Comparison of ENCODE assay signal across 19 mouse cellular contexts in the genomic region with DNA sequence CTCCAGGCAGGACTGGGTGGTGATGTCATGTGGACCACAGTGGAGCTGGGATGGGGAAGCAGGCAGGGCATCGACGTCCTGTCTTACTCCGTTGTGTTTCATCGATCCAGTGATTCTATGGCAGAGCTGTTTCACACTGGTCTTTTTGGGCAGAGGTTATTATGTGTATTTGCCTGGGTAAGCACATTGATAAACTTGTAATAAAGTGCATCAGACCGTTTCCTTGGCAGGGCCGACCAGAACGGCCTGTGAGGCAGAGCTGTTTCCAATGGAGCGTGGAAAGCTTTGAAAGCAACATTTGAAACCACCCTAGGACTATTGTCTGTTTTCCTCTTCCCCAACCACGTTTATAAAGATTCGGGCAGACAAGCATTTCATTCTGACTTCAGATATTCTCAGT. TPM values are rescaled to one million over a fixed set of nuclear protein-coding genes. Genes with fewer than 3 reads are reported as not detected.
DNase-seq lines count a peak whose midpoint lies in the region; ATAC-seq lines count a peak whose summit lies in the region.
"Had no signal": no experiment of that assay in that cellular context is flagged by ENCODE, and none has a peak within 500 bp of the region (broad histone marks: within the 10 kb centered on the region; RNA-seq: fewer than 3 reads in every experiment).

No protein-coding gene starts in this region.

- H3K27me3 ChIP-seq in heart, embryonic 12.5 days (replicated peaks) = no peaks in the 10 kb centered on the region
- H3K27me3 ChIP-seq in heart, embryonic 11.5 days (ENCODE audit: control insufficient read depth, insufficient read depth, low read length) = no peaks in the 10 kb centered on the region

- peak; percentile 20 for DNase-seq in retina, postnatal 1 day
- no peak for DNase-seq in retina, embryonic 14.5 days (ENCODE audit: low spot score)
- peak; percentile 17 for DNase-seq in kidney, postnatal 14 days
- no peak for DNase-seq in left cerebral cortex, postnatal 10 days (ENCODE audit: extremely low spot score in 1 of 2, low spot score in 2 of 2)
- no peak for DNase-seq in adrenal gland, postnatal 25 days
- DNase-seq in layer of hippocampus, adult 9-11 months = no peak
- DNase-seq: cerebellum, adult 9-11 months; layer of hippocampus, postnatal 36 days; lung, embryonic 14.5 days; right cerebral cortex, postnatal 25 days had no signal

- intact Hi-C loops in left cerebral cortex, postnatal 10 days (cut with DNase I) = no loop called here

- peaks cover 25% of the 10 kb centered on the region for H3K4me1 ChIP-seq in heart, embryonic 12.5 days (replicated peaks)
- peaks cover 5% of the 10 kb centered on the region for H3K4me1 ChIP-seq in heart, embryonic 11.5 days (ENCODE audit: control insufficient read depth, insufficient read depth, low read length)

- H3K4me3 ChIP-seq in heart, embryonic 12.5 days = no peak overlapping the region
- no peak overlapping the region for H3K4me3 ChIP-seq in heart, embryonic 11.5 days (ENCODE audit: low read depth, low read length)

- H3K36me3 ChIP-seq in heart, embryonic 12.5 days = no peaks in the 10 kb centered on the region
- no peaks in the 10 kb centered on the region for H3K36me3 ChIP-seq in heart, embryonic 11.5 days (ENCODE audit: control insufficient read depth, insufficient read depth, low read length)

- 67% methylated on average over 10 of the region's 10 CpGs for WGBS in heart, embryonic 12.5 days
- WGBS in heart, embryonic 11.5 days (ENCODE audit: insufficient replicate concordance) = 61% methylated on average over 10 of the region's 10 CpGs

- peak overlapping the region; percentile 50 for H3K4me2 ChIP-seq in heart, embryonic 12.5 days
- H3K4me2 ChIP-seq in heart, embryonic 11.5 days = no peak overlapping the region
- H3K4me2 ChIP-seq: liver, embryonic 11.5 days; lung, embryonic 14.5 days had no signal

- H3K9me3 ChIP-seq in heart, embryonic 12.5 days (replicated peaks) = no peaks in the 10 kb centered on the region
- no peaks in the 10 kb centered on the region for H3K9me3 ChIP-seq in heart, embryonic 11.5 days (replicated peaks; ENCODE audit: control insufficient read depth, low read length)

- 0 out of 2 replicates have a peak overlapping the region, but pooled peaks have one; percentile 27 for H3K9ac ChIP-seq in heart, embryonic 12.5 days
- H3K9ac ChIP-seq in heart, embryonic 11.5 days (ENCODE audit: low read depth, low read length) = no peak overlapping the region
- H3K9ac ChIP-seq: lung, embryonic 14.5 days had no signal

- no peak for ATAC-seq in heart, embryonic 12.5 days (ENCODE audit: insufficient number of reproducible peaks, low FRiP score)
- no peak for ATAC-seq in heart, embryonic 11.5 days (replicated peaks; ENCODE audit: insufficient number of reproducible peaks, low FRiP score, low TSS enrichment)
- ATAC-seq: activated CD4-positive, CD25-positive, alpha-beta regulatory T cell, adult 4 months; hindbrain, postnatal 0 days; midbrain, embryonic 16.5 days had no signal

- H3K27ac ChIP-seq in heart, embryonic 12.5 days (ENCODE audit: poor library complexity, severe bottlenecking) = peak overlapping the region; percentile 13; the same call in 1 of the 2 replicates
- H3K27ac ChIP-seq in heart, embryonic 11.5 days (ENCODE audit: low read depth, low read length) = no peak overlapping the region
- H3K27ac ChIP-seq: hindbrain, postnatal 0 days had no signal

RNA-seq across cellular contexts. Expression of a gene that starts 23.8 kb away (rescaled TPM):
- polyA plus RNA-seq in heart, embryonic 12.5 days (2016; fragmentation: Nextera tagmentation; extraction: Ambion mirVana) = not detected in 2 replicates
- polyA plus RNA-seq in heart, embryonic 11.5 days (2014; fragmentation: Nextera tagmentation; extraction: Ambion mirVana) = 0.11 and 0.23 TPM in 2 replicates
- not detected for total RNA-seq in left cerebral cortex, postnatal 10 days (2021)
- total RNA-seq in adrenal gland, postnatal 25 days (2021) = 0.30 TPM in 1 of 2 replicates, not detected in the other
- total RNA-seq: heart, postnatal 25 days; hindbrain, postnatal 0 days had no signal
- polyA plus RNA-seq: forebrain, embryonic 11.5 days; liver, embryonic 11.5 days; neural tube, embryonic 11.5 days had no signal

RNA-seq across cellular contexts. Expression of a gene that starts 33.4 kb away (rescaled TPM):
- polyA plus RNA-seq in heart, embryonic 12.5 days (2016; fragmentation: Nextera tagmentation; extraction: Ambion mirVana) = 60.3 and 60.8 TPM in 2 replicates
- 59.1 and 64.6 TPM in 2 replicates for polyA plus RNA-seq in heart, embryonic 11.5 days (2014; fragmentation: Nextera tagmentation; extraction: Ambion mirVana)
- total RNA-seq in left cerebral cortex, postnatal 10 days (2021) = 10 to 100 TPM; 26.9 to 32.1 TPM
- total RNA-seq in adrenal gland, postnatal 25 days (2021) = 62.0 and 83.2 TPM in 2 replicates

RNA-seq across cellular contexts. Expression of a gene that starts 46.1 kb away (rescaled TPM):
- polyA plus RNA-seq in heart, embryonic 12.5 days (2016; fragmentation: Nextera tagmentation; extraction: Ambion mirVana) = 63.7 and 67.4 TPM in 2 replicates
- polyA plus RNA-seq in heart, embryonic 11.5 days (2014; fragmentation: Nextera tagmentation; extraction: Ambion mirVana) = 61.1 and 69.5 TPM in 2 replicates
- 10 to 100 TPM; 62.9 to 68.8 TPM for total RNA-seq in left cerebral cortex, postnatal 10 days (2021)
- total RNA-seq in adrenal gland, postnatal 25 days (2021) = 58.1 and 65.7 TPM in 2 replicates

Comparison
In these comparisons a context has a peak if more than half of its experiments do, and no peak if none do; other contexts are left out.
1. DNase-seq: peak in retina, postnatal 1 day (single experiment) and kidney, postnatal 14 days (single experiment); none in retina, embryonic 14.5 days (single experiment), left cerebral cortex, postnatal 10 days (0 of 2), adrenal gland, postnatal 25 days (single experiment) and layer of hippocampus, adult 9-11 months (single experiment).